Mouse (Mus musculus) stomach, postnatal 0 days (tissue): ENCODE measurements around the gene Zfp367.

Experiments
- CTCF ChIP-seq: IDR thresholded peaks from 2 replicates; pipeline ENCODE4 v1.5.1; 2016; ENCODE audit warnings: antibody characterized with exemption, low read depth, mild to moderate bottlenecking, moderate library complexity
- EP300 ChIP-seq: optimal IDR thresholded peaks from 2 replicates; pipeline ENCODE3; 2016; ENCODE audit warnings: antibody characterized with exemption

DNA sequence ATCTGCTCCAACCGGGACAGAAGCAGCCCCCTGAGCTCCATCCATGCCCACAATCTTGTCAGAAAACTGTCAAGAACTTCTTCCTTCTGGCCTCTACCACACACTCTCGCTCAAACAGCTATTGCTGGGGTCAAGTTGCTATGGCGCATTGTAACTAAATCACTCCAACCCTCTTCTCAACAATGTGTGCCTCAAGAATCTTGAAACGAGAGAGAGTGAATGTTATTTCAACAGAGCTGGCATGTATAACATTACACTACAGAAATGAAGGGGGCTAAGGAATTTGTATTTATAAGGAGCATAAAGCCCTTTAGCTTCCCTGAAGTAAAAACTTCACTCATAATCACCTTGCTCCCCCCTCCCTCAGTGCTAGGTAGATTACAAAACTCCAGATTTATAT is 26.7 kb downstream of the Zfp367 start:
- TF ChIP-seq CTCF: no peak
- no peak for TF ChIP-seq EP300
